Comparison of ENCODE assay signal across 12 mouse cellular contexts in the genomic region with DNA sequence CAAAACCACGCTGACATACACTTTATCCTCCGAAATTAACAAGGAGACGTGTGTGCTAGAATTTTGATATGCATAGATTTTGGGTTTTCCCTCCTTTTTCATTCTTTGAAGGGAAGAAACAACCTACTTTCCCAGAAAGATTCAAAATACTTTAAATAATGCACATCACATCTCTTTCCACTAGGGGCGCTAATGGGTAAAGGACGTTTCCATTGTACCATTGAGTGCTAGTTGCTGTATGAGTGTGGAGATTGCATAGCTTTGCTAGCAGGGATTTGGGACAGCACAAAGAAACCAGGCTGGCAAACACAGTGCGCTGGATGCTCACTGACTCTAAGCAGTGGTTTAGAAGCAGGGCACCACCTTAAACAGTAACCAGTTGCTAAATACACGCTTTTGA. TPM values are rescaled to one million over a fixed set of nuclear protein-coding genes. Genes with fewer than 3 reads are reported as not detected.
DNase-seq lines count a peak whose midpoint lies in the region; ATAC-seq and TF ChIP-seq lines count a peak whose summit lies in the region.
"Had no signal": no experiment of that assay in that cellular context is flagged by ENCODE, and none has a peak within 500 bp of the region (broad histone marks: within the 10 kb centered on the region; RNA-seq: fewer than 3 reads in every experiment).

No protein-coding gene starts in this region.

- ATAC-seq in intestine, postnatal 0 days = no peak
- ATAC-seq in intestine, embryonic 15.5 days = no peak

- no peak overlapping the region for H3K9ac ChIP-seq in intestine, postnatal 0 days (ENCODE audit: low read depth, low read length)
- H3K9ac ChIP-seq in intestine, embryonic 15.5 days = no peak overlapping the region
- H3K9ac ChIP-seq: lung, embryonic 15.5 days; neural tube, embryonic 12.5 days had no signal

- no peaks in the 10 kb centered on the region for H3K36me3 ChIP-seq in intestine, postnatal 0 days (ENCODE audit: control insufficient read depth, insufficient read depth)
- H3K36me3 ChIP-seq in intestine, embryonic 15.5 days = no peaks in the 10 kb centered on the region
- H3K36me3 ChIP-seq: lung, embryonic 15.5 days; neural tube, embryonic 12.5 days had no signal

- TF ChIP-seq CTCF in intestine, postnatal 0 days (IDR thresholded peaks at IDR 0.05; ENCODE audit: low read depth) = peak; percentile 71

- H3K4me1 ChIP-seq in intestine, postnatal 0 days (replicated peaks; ENCODE audit: control insufficient read depth, insufficient read depth, low read length) = no peaks in the 10 kb centered on the region
- H3K4me1 ChIP-seq in intestine, embryonic 15.5 days (replicated peaks) = no peaks in the 10 kb centered on the region
- H3K4me1 ChIP-seq: lung, embryonic 15.5 days; neural tube, embryonic 12.5 days had no signal

- no peaks in the 10 kb centered on the region for H3K27me3 ChIP-seq in intestine, postnatal 0 days (replicated peaks; ENCODE audit: control insufficient read depth, insufficient read depth, low read length)
- no peaks in the 10 kb centered on the region for H3K27me3 ChIP-seq in intestine, embryonic 15.5 days (replicated peaks)
- H3K27me3 ChIP-seq: lung, embryonic 15.5 days; neural tube, embryonic 12.5 days had no signal

- H3K9me3 ChIP-seq in intestine, postnatal 0 days (ENCODE audit: control insufficient read depth) = no peaks in the 10 kb centered on the region
- no peaks in the 10 kb centered on the region for H3K9me3 ChIP-seq in intestine, embryonic 15.5 days
- H3K9me3 ChIP-seq: lung, embryonic 15.5 days; neural tube, embryonic 12.5 days had no signal

- H3K4me3 ChIP-seq in intestine, postnatal 0 days (ENCODE audit: low read depth, low read length) = no peak overlapping the region
- no peak overlapping the region for H3K4me3 ChIP-seq in intestine, embryonic 15.5 days (replicated peaks)
- H3K4me3 ChIP-seq: lung, embryonic 15.5 days; neural tube, embryonic 12.5 days had no signal

- 45% methylated on average over 7 of the region's 7 CpGs for WGBS in intestine, postnatal 0 days
- 42% methylated on average over 7 of the region's 7 CpGs for WGBS in intestine, embryonic 15.5 days

- H3K4me2 ChIP-seq in intestine, postnatal 0 days (replicated peaks; ENCODE audit: low read depth) = no peak overlapping the region
- no peak overlapping the region for H3K4me2 ChIP-seq in intestine, embryonic 15.5 days (replicated peaks)
- H3K4me2 ChIP-seq: lung, embryonic 15.5 days; neural tube, embryonic 12.5 days had no signal

- peak; percentile 30 for DNase-seq in thymus, postnatal 0 days (ENCODE audit: low spot score)
- DNase-seq in thymus, postnatal 4 days = no peak
- DNase-seq in embryo, embryonic 11 days = peak; percentile 27
- no peak for DNase-seq in urinary bladder, postnatal 10 days (ENCODE audit: low spot score)
- no peak for DNase-seq in adrenal gland, postnatal 10 days

- no peak overlapping the region for H3K27ac ChIP-seq in intestine, postnatal 0 days (ENCODE audit: low read depth, low read length)
- H3K27ac ChIP-seq in intestine, embryonic 15.5 days = no peak overlapping the region
- H3K27ac ChIP-seq: lung, embryonic 15.5 days; neural tube, embryonic 12.5 days had no signal

RNA-seq across cellular contexts. Expression of a gene that starts 3.6 kb away (rescaled TPM):
- not detected in 2 replicates for polyA plus RNA-seq in intestine, postnatal 0 days (2015; fragmentation: Nextera tagmentation; extraction: Ambion mirVana)
- not detected in 2 replicates for polyA plus RNA-seq in intestine, embryonic 15.5 days (2015; fragmentation: Nextera tagmentation; extraction: Ambion mirVana)
- polyA plus RNA-seq in thymus, postnatal 0 days (2015; fragmentation: Nextera tagmentation; extraction: Ambion mirVana) = 0.03 TPM in 1 of 2 replicates, not detected in the other
- total RNA-seq in adrenal gland, postnatal 10 days (2021) = under 1 TPM; 0.66 to 0.70 TPM
- total RNA-seq: gastrocnemius, adult 8-10 months; hematopoietic stem cell, adult 5-6 weeks had no signal
- polyA plus RNA-seq: embryonic facial prominence, embryonic 14.5 days; lung, embryonic 15.5 days; neural tube, embryonic 12.5 days had no signal

Comparison
In these comparisons a context has a peak if more than half of its experiments do, and no peak if none do; other contexts are left out.
1. DNase-seq: peak in thymus, postnatal 0 days (single experiment) and embryo, embryonic 11 days (single experiment); none in thymus, postnatal 4 days (single experiment), urinary bladder, postnatal 10 days (single experiment) and adrenal gland, postnatal 10 days (single experiment).